Mouse (Mus musculus): ENCODE measurements around the gene Tnfsf15. TPM values are rescaled to one million over a fixed set of nuclear protein-coding genes. Genes with fewer than 3 reads are reported as not detected.

The Tnfsf15 gene
- total and polyA plus RNA-seq, 2 experiments, result 0.28 TPM; not detected in 1

DNA sequence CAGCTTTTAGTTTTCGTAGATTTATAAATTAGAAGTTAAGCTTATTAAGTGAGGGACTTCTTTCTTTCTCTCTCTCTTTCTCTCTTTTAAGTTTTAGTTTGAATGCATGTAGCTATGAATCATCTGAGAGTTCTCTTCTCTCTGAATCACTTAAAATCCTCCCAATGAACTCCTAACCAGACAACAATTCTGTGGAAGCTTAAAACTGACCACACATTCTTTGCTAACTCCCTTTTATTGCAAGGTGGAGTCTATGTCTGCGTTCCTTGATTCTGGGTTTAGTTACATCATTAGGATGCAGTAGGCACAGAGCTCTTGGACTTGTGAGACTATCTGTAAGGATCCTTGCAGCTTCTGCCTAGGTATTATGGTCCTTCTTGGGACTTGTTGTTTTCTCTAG is 41.2 kb downstream of the Tnfsf15 start:
- Histone ChIP-seq H3K27ac (replicated peaks; ENCODE audit: insufficient read depth, low read depth, low read length) (no peak overlapping the region), H3K36me3 (ENCODE audit: control insufficient read depth, insufficient read depth, low read length) (no peaks in the 10 kb centered on the region), H3K4me1 (ENCODE audit: control insufficient read depth, insufficient read depth, low read length) (no peaks in the 10 kb centered on the region), H3K4me3 (ENCODE audit: insufficient read depth, low read depth, low read length) (no peak overlapping the region), H3K27me3 (ENCODE audit: control insufficient read depth, insufficient read depth, low read length) (peaks cover 4% of the 10 kb centered on the region; the same call in 1 of the 2 replicates), H3K9ac (ENCODE audit: low read depth, low read length) (no peak overlapping the region), H3K79me2 (ENCODE audit: control insufficient read depth, insufficient read depth, low read length) (no peaks in the 10 kb centered on the region)
- no peak for DNase-seq (ENCODE audit: extremely low read depth, low read depth, low spot score)
- no peak for TF ChIP-seq CTCF (IDR thresholded peaks at IDR 0.05; ENCODE audit: low read depth, low read length)
- TF ChIP-seq POLR2A (IDR thresholded peaks at IDR 0.05; ENCODE audit: extremely low read depth, insufficient read depth, low read length), result no peak
- 90% methylated on average over 2 of the region's 2 CpGs for WGBS

DNA sequence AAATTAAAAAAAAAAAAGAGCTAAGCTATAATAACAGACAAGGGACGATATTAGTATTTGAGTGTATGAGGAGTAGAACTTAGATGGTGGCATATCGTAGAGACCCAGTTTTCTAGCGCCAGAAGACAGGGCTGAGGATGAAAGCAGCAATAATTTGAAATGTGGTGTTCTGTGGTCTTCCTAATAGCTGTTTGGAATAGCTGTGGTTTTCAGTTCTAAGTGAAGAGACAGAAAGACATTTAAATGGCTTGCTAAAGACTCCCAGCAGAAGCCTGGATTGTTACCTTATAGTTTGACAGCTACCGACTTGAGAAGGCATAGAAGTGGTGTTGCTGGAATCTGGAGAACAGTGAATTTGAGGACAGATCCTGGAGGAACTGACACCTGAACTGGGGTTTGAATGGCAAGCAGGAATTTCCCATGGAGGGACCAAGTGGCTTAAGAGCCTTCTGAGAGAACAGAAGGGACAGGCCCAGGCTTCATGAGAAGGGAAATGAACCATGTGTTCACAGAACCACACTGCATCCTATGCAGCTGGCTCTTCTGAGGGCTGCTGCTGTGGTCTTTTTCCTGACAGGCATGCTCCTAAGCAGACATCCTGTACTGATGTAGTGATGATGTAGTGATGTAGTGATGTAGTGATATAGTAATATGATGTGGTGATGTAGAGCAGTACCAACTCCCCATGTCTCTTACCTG is 42.8 kb downstream of the Tnfsf15 start:
- DNase-seq (ENCODE audit: extremely low read depth, low read depth, low spot score), result no peak
- TF ChIP-seq CTCF (IDR thresholded peaks at IDR 0.05; ENCODE audit: low read depth, low read length) (no peak), POLR2A (IDR thresholded peaks at IDR 0.05; ENCODE audit: extremely low read depth, insufficient read depth, low read length) (no peak)
- H3K27ac ChIP-seq (replicated peaks; ENCODE audit: insufficient read depth, low read depth, low read length), result no peak overlapping the region
- H3K36me3 ChIP-seq (ENCODE audit: control insufficient read depth, insufficient read depth, low read length), result no peaks in the 10 kb centered on the region
- no peaks in the 10 kb centered on the region for H3K4me1 ChIP-seq (ENCODE audit: control insufficient read depth, insufficient read depth, low read length)
- peaks cover 4% of the 10 kb centered on the region; the same call in 1 of the 2 replicates for H3K27me3 ChIP-seq (ENCODE audit: control insufficient read depth, insufficient read depth, low read length)
- no peak overlapping the region for H3K9ac ChIP-seq (ENCODE audit: low read depth, low read length)
- no peak overlapping the region for H3K4me3 ChIP-seq (ENCODE audit: insufficient read depth, low read depth, low read length)
- no peaks in the 10 kb centered on the region for H3K79me2 ChIP-seq (ENCODE audit: control insufficient read depth, insufficient read depth, low read length)
- 93% methylated on average over 4 of the region's 4 CpGs for WGBS

DNA sequence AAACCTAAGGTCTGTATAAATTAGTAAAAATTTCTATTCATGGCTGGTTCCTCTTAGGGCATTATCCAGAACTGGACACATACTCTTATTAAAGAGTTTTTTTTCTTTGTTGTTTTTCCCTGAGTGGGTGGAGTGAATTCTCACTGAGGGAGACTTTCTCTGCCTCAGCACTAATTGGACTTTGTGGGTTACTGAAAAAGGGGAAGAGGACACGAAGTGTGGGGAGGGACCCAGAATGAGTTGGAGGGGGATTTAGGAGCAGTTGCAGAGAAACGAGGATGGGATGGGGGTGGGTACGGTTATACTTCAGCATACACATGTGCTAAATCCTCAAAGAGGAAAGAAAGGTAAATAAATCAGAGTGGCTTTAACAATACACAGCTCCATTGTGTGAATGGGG is 45.2 kb downstream of the Tnfsf15 start:
- H3K9ac ChIP-seq (ENCODE audit: low read depth, low read length), result no peak overlapping the region
- H3K27me3 ChIP-seq (ENCODE audit: control insufficient read depth, insufficient read depth, low read length), result peaks cover 2% of the 10 kb centered on the region; the same call in 1 of the 2 replicates
- no peak overlapping the region for H3K27ac ChIP-seq (replicated peaks; ENCODE audit: insufficient read depth, low read depth, low read length)
- TF ChIP-seq POLR2A (IDR thresholded peaks at IDR 0.05; ENCODE audit: extremely low read depth, insufficient read depth, low read length) (no peak), CTCF (IDR thresholded peaks at IDR 0.05; ENCODE audit: low read depth, low read length) (no peak)
- H3K36me3 ChIP-seq (ENCODE audit: control insufficient read depth, insufficient read depth, low read length), result no peaks in the 10 kb centered on the region
- H3K4me1 ChIP-seq (ENCODE audit: control insufficient read depth, insufficient read depth, low read length), result no peaks in the 10 kb centered on the region
- no peak overlapping the region for H3K4me3 ChIP-seq (ENCODE audit: insufficient read depth, low read depth, low read length)
- 52% methylated on average over 3 of the region's 3 CpGs for WGBS
- DNase-seq (ENCODE audit: extremely low read depth, low read depth, low spot score), result no peak
- H3K79me2 ChIP-seq (ENCODE audit: control insufficient read depth, insufficient read depth, low read length), result no peaks in the 10 kb centered on the region

DNA sequence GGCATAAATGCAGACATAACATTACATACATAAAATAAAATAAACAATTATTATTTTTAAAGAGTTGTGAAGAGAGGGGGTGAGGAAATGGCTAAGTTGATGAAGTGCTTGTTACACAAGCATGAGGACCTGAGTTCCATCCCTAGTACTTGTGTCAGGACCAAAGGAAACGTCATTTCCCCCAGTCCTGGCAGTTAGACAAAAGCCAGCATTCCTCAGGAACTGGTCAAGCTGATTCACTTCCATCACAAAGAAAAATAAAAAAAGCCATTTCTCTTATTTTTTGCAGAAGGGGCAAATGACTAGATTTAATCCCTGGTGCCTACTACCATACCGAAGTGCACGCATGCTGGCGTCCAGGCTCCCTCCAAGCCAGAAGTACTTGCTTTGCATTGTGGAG is 48.0 kb downstream of the Tnfsf15 start:
- WGBS, result 90% methylated on average over 4 of the region's 4 CpGs
- no peak overlapping the region for H3K9ac ChIP-seq (ENCODE audit: low read depth, low read length)
- no peaks in the 10 kb centered on the region for H3K79me2 ChIP-seq (ENCODE audit: control insufficient read depth, insufficient read depth, low read length)
- H3K27ac ChIP-seq (replicated peaks; ENCODE audit: insufficient read depth, low read depth, low read length), result no peak overlapping the region
- H3K27me3 ChIP-seq (ENCODE audit: control insufficient read depth, insufficient read depth, low read length), result peaks cover 2% of the 10 kb centered on the region; the same call in 1 of the 2 replicates
- DNase-seq (ENCODE audit: extremely low read depth, low read depth, low spot score), result no peak
- no peak overlapping the region for H3K4me3 ChIP-seq (ENCODE audit: insufficient read depth, low read depth, low read length)
- H3K4me1 ChIP-seq (ENCODE audit: control insufficient read depth, insufficient read depth, low read length), result no peaks in the 10 kb centered on the region
- no peak for TF ChIP-seq CTCF (IDR thresholded peaks at IDR 0.05; ENCODE audit: low read depth, low read length)
- TF ChIP-seq POLR2A (IDR thresholded peaks at IDR 0.05; ENCODE audit: extremely low read depth, insufficient read depth, low read length), result no peak
- H3K36me3 ChIP-seq (ENCODE audit: control insufficient read depth, insufficient read depth, low read length), result no peaks in the 10 kb centered on the region

DNA sequence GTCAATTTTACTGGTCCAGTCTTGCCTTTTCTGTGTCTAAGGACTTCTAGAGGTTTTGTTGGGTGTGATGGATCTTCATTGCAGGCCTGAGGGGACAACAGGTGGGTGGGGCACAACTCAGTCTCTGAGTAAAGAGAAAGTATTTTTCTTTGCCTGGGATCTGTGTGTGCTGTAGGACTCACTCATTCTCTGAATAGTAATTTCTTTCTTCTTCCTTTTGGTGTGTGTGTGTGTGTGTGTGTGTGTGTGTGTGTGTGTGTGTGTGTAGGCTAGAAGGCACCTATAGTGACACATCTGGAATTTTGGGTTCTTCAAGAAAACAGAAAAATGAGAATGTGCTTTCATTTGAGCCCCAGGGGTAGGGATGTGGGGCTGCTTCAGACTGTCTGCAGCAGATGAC is 52.6 kb downstream of the Tnfsf15 start:
- Histone ChIP-seq H3K27me3 (ENCODE audit: control insufficient read depth, insufficient read depth, low read length) (no peaks in the 10 kb centered on the region), H3K4me1 (ENCODE audit: control insufficient read depth, insufficient read depth, low read length) (no peaks in the 10 kb centered on the region), H3K36me3 (ENCODE audit: control insufficient read depth, insufficient read depth, low read length) (no peaks in the 10 kb centered on the region), H3K79me2 (ENCODE audit: control insufficient read depth, insufficient read depth, low read length) (no peaks in the 10 kb centered on the region), H3K4me3 (ENCODE audit: insufficient read depth, low read depth, low read length) (no peak overlapping the region), H3K27ac (replicated peaks; ENCODE audit: insufficient read depth, low read depth, low read length) (no peak overlapping the region), H3K9ac (ENCODE audit: low read depth, low read length) (no peak overlapping the region)
- TF ChIP-seq POLR2A (IDR thresholded peaks at IDR 0.05; ENCODE audit: extremely low read depth, insufficient read depth, low read length) (no peak), CTCF (IDR thresholded peaks at IDR 0.05; ENCODE audit: low read depth, low read length) (no peak)
- DNase-seq (ENCODE audit: extremely low read depth, low read depth, low spot score), result no peak

DNA sequence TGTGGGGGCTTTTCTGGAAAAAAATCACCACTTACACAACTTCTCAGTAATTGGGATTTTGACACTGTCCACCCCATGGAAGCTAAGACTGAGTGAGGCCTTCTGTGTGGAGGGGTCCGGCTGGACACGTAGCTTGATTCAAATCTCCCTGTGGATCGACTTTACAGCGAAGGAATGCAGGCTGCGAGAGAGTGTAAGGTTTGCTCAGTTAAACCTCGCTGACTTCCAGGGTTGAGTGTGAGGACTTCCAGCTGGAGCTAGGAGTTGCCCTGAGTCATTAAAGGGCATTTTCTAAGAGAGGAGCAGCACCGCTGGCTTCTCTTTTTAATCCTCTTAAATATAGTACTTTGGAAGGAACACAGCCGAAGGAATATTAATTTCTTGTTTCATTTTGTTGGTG is 57.5 kb downstream of the Tnfsf15 start:
- Histone ChIP-seq H3K79me2 (ENCODE audit: control insufficient read depth, insufficient read depth, low read length) (no peaks in the 10 kb centered on the region), H3K27me3 (ENCODE audit: control insufficient read depth, insufficient read depth, low read length) (no peaks in the 10 kb centered on the region), H3K36me3 (ENCODE audit: control insufficient read depth, insufficient read depth, low read length) (no peaks in the 10 kb centered on the region), H3K9ac (ENCODE audit: low read depth, low read length) (no peak overlapping the region), H3K4me3 (ENCODE audit: insufficient read depth, low read depth, low read length) (no peak overlapping the region), H3K27ac (replicated peaks; ENCODE audit: insufficient read depth, low read depth, low read length) (no peak overlapping the region), H3K4me1 (ENCODE audit: control insufficient read depth, insufficient read depth, low read length) (no peaks in the 10 kb centered on the region)
- WGBS, result 84% methylated on average over 8 of the region's 8 CpGs
- no peak for DNase-seq (ENCODE audit: extremely low read depth, low read depth, low spot score)
- no peak for TF ChIP-seq CTCF (IDR thresholded peaks at IDR 0.05; ENCODE audit: low read depth, low read length)
- TF ChIP-seq POLR2A (IDR thresholded peaks at IDR 0.05; ENCODE audit: extremely low read depth, insufficient read depth, low read length), result no peak
